Comparison of ENCODE assay signal across 9 mouse cellular contexts in genomic region chr12:58924025-58924424, GRCm38 (mm10).
A peak's percentile ranks its signal among the peaks of the same experiment; 100 is the strongest.
DNase-seq lines count a peak whose midpoint lies in the region; ATAC-seq and TF ChIP-seq lines count a peak whose summit lies in the region.
"Had no signal": no experiment of that assay in that cellular context is flagged by ENCODE, and none has a peak within 500 bp of the region (broad histone marks: within the 10 kb centered on the region; RNA-seq: fewer than 3 reads in every experiment).

No protein-coding gene starts in this region.

- H3K27me3 ChIP-seq in liver, postnatal 0 days (ENCODE audit: insufficient read depth, low read length): no peaks in the 10 kb centered on the region
- H3K27me3 ChIP-seq in liver, embryonic 11.5 days (replicated peaks; ENCODE audit: control insufficient read depth, insufficient read depth, low read length): no peaks in the 10 kb centered on the region
- H3K27me3 ChIP-seq: limb, embryonic 15.5 days had no signal

- no peaks in the 10 kb centered on the region for H3K36me3 ChIP-seq in liver, postnatal 0 days (replicated peaks; ENCODE audit: insufficient read depth, low read length)
- H3K36me3 ChIP-seq in liver, embryonic 11.5 days (ENCODE audit: control insufficient read depth, insufficient read depth, low read length): no peaks in the 10 kb centered on the region
- H3K36me3 ChIP-seq: limb, embryonic 15.5 days had no signal

- H3K4me3 ChIP-seq in liver, postnatal 0 days (ENCODE audit: low read depth, low read length): no peak overlapping the region
- no peak overlapping the region for H3K4me3 ChIP-seq in liver, embryonic 11.5 days (ENCODE audit: low read depth, low read length)
- H3K4me3 ChIP-seq: limb, embryonic 15.5 days had no signal

- no peak for TF ChIP-seq EP300 in liver, postnatal 0 days (IDR thresholded peaks at IDR 0.05; ENCODE audit: low read depth)

- TF ChIP-seq CTCF in liver, postnatal 0 days (IDR thresholded peaks at IDR 0.05; ENCODE audit: low read depth): peak; percentile 66

- DNase-seq in liver, postnatal 0 days: peak; percentile 34
- no peak for DNase-seq in liver, embryonic 11.5 days (ENCODE audit: low spot score)
- DNase-seq in NIH3T3 (ENCODE audit: low read depth): peak; percentile 48
- DNase-seq in kidney, postnatal 36 days: peak; percentile 1 to 53
- DNase-seq in lung, postnatal 4 days: peak; percentile 20
- DNase-seq in spleen, postnatal 14 days (ENCODE audit: low spot score in 2 of 2): no peak
- DNase-seq in thymus, postnatal 25 days: no peak

- 61% methylated on average over 3 of the region's 3 CpGs for WGBS in liver, postnatal 0 days (ENCODE audit: insufficient replicate concordance)
- 64% methylated on average over 3 of the region's 3 CpGs for WGBS in liver, embryonic 11.5 days

- H3K27ac ChIP-seq in liver, postnatal 0 days (ENCODE audit: low read depth): no peak overlapping the region
- H3K27ac ChIP-seq in liver, embryonic 11.5 days (ENCODE audit: low read depth, low read length): no peak overlapping the region
- H3K27ac ChIP-seq: limb, embryonic 15.5 days had no signal

- no peak overlapping the region for H3K4me2 ChIP-seq in liver, postnatal 0 days (ENCODE audit: low read depth, low read length)
- H3K4me2 ChIP-seq in liver, embryonic 11.5 days: no peak overlapping the region
- H3K4me2 ChIP-seq: limb, embryonic 15.5 days had no signal

- H3K9ac ChIP-seq in liver, postnatal 0 days (replicated peaks): no peak overlapping the region
- no peak overlapping the region for H3K9ac ChIP-seq in liver, embryonic 11.5 days (ENCODE audit: low read depth, low read length)
- H3K9ac ChIP-seq: limb, embryonic 15.5 days had no signal

- no peak for ATAC-seq in liver, postnatal 0 days
- ATAC-seq in liver, embryonic 11.5 days (replicated peaks; ENCODE audit: low FRiP score): no peak
- peak; percentile 78 for ATAC-seq in common myeloid progenitor, adult 5-6 weeks (replicated peaks; ENCODE audit: low read depth, poor library complexity, severe bottlenecking)

- H3K4me1 ChIP-seq in liver, postnatal 0 days (ENCODE audit: insufficient read depth): no peaks in the 10 kb centered on the region
- no peaks in the 10 kb centered on the region for H3K4me1 ChIP-seq in liver, embryonic 11.5 days (replicated peaks; ENCODE audit: control insufficient read depth, insufficient read depth, low read length)
- H3K4me1 ChIP-seq: limb, embryonic 15.5 days had no signal

- no peaks in the 10 kb centered on the region for H3K9me3 ChIP-seq in liver, postnatal 0 days (ENCODE audit: low read length)
- no peaks in the 10 kb centered on the region for H3K9me3 ChIP-seq in liver, embryonic 11.5 days (ENCODE audit: control insufficient read depth, low read length)
- H3K9me3 ChIP-seq: limb, embryonic 15.5 days had no signal

Comparison
In these comparisons a context has a peak if more than half of its experiments do, and no peak if none do; other contexts are left out.
1. DNase-seq: peak in liver, postnatal 0 days (single experiment), NIH3T3 (single experiment), kidney, postnatal 36 days (2 of 2) and lung, postnatal 4 days (2 of 2); none in liver, embryonic 11.5 days (single experiment), spleen, postnatal 14 days (0 of 2) and thymus, postnatal 25 days (single experiment).